Mouse (Mus musculus) WW6 (cell line): ENCODE data around the gene Hoxc9.

ENCODE experiments used
- DNase-seq: peaks from one replicate; pipeline ENCODE4 v3.0.0-alpha.2; 2013; ENCODE audit warnings: low read depth, low spot score

Gene Hoxc9

DNA sequence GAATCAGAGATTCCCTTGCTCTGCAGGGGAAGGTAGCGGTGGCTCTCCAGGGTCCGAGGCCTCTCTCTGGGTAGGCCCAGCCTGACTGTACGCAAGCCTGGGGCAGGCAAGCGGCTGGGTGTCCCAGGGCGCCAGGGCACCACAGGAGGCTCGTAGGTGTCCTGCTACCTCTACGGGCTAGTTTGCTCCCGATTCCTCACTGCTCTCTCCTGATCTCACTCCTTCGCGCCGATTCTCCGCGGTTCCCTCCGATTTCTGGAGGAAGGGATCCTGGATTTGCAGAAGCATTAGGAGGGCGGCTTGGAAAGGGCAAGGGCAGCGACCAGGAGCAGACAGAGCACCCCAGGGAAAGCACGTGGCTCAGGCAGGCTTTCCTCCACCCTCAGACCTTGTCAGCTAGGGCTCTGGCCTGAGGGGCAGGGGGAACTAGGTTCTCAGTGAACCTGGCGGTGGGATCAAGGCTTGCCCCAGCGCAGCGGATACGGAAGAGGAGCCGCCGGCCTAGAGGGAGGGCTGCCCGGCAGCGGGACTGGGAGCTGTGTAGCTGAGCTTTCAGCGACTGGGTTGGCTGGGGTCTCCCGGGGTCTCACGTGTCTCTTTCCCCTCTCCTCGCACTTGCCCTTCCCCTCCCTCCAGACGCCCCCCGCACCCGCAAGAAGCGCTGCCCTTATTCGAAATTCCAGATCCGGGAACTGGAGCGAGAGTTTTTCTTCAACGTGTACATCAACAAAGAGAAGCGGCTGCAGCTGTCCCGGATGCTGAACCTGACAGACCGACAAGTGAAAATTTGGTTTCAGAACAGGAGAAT, 20.2 kb upstream of the Hoxc9 start:
- DNase-seq, result no peak

DNA sequence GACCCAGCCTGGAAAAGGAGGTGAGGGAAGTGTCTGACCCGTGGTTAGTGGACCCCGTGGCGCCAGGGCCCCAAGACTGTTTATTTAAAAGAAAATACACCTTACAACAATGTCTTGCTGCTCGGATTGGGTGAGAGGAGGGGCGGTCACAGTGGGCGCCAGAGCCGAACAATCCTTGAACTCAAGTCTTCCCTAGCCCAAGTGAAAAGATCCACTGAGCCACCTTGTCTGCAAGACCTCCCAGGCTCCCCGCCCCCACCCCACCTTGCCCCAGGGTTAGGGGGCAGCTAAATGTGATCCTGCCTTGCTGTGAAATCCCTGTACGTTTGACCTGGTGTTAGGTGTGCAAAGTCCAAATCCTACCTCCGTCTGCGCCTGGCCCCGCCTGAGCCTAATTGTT, 19.3 kb upstream of the Hoxc9 start:
- DNase-seq, result no peak

DNA sequence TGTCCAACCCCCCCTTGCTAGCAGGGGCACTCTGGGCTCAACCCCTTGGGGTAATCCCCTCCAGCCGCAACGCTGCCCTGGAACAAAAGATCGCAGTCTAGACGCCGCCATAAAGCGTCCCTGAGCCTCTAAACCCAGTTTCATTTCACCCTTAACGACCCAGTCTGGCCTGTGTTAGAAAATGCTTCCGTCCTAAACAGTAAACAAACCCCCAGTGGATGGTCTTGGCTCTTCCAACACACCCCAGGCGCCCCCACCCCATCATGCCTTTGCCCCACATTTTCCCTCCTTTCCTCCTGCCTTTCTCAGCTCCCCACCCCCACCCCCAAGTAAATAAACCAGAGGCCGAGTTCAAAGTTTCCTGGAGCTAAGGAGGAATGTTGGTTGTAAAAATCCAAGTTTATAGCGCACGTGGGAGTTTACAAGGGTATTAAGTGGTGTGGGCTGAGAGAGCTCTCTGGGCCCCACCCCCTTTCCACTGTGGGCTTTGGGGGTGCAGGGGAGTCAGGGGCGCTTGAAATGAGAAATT, 16.5 kb upstream of the Hoxc9 start:
- no peak for DNase-seq

DNA sequence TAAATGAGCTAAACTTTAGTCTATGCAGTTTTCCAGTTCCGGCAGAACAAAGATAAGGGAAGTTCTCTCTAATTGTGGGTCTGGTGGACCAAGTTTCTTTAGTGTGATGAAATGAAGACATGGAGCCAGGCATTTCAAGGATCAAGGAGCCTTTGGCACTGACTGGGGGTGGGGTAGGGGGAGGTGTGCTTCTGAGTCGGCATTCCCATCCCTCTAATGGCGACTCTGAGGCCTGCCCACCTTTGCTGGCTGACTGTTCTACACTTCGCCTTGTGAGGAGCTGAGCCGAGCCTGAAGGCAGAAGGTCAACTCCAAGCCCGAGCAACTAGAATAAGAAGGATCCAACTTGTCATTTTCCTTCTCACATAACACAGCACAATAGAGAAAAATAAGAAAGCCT, 14.5 kb upstream of the Hoxc9 start:
- DNase-seq, result no peak

DNA sequence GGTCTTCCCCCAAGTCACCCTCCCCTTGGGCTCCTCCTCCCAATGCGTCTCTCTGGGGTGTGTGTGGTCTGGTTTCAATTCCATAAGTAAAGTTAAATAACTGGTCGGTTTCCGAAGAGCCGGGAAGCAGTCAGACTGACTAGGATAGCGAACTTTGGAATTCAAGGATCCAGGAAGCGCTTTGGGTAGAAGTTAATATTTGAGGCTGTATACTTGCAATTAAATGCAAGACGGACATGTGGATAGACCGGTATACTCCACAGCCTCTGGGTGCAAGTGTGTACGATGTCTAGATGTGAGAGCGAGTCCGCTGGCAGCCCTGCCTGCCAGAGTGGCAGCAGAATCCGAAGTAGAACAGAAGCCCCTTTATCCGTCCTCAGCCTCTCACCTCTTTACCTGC, 13.7 kb upstream of the Hoxc9 start:
- no peak for DNase-seq

DNA sequence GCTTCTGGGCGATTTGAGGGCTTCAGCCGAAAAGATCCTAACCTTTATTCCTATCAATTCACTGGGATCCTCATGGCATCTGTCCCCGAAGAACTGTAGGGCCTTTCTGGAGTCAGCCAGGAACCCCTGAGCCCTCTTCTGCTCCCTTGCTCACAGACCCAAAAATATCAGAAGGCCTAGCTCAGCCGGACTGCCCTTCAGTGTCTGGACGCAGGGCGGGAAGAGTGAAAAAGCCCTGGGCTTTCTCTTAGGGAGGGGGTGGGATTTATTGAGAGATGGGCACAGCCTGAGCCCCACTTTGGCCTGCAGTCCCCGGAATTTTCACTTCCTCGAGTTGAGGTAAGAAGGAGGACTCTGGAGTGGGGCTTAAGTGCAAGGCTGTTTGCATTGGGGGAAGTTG, 13.0 kb upstream of the Hoxc9 start:
- no peak for DNase-seq

DNA sequence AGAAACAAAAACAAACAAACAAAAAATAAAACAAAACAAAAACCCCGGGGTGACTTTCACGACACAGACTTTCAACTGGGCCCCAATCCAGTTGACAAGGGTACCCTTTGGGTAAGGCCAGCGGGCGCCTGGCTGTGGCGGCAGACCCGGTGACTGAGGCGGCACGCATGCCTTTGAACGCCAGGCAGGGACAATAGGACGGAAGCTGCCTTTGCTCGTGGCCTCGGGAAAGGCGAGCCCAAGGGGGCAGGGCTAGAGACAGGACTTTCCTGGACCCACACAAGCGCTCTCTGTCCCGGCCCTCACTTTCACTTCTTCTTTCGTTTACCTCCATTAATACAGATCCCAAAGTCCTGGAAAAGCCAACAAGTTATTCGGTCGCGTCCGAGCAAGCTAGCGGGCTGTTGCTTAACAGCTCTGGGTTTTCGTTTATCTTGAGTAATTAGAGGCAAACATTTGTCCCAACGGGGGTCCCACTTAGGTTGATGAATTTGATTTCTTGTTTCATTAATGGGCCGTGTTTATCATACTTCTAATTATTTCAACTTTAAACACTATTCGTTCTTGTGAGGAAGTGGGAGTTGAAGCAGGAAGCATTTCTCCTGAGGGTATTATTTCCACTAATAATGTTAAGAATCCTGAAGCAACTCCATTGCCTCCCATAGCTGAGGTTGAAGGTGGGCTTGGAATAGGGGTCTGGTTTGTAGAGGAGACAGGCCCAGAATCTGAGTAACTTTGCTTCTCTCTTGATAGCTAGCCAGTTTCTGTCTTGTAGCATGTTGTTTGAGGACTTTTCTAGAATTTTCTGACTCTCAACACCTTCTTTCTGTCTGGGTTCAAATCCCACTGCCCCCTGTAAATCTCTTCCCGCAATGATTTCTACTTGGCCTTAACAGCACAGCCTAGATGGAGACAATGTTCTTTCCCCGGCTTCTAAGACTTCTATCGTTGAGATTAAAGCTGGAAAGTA, 12.3 kb upstream of the Hoxc9 start:
- DNase-seq, result no peak

DNA sequence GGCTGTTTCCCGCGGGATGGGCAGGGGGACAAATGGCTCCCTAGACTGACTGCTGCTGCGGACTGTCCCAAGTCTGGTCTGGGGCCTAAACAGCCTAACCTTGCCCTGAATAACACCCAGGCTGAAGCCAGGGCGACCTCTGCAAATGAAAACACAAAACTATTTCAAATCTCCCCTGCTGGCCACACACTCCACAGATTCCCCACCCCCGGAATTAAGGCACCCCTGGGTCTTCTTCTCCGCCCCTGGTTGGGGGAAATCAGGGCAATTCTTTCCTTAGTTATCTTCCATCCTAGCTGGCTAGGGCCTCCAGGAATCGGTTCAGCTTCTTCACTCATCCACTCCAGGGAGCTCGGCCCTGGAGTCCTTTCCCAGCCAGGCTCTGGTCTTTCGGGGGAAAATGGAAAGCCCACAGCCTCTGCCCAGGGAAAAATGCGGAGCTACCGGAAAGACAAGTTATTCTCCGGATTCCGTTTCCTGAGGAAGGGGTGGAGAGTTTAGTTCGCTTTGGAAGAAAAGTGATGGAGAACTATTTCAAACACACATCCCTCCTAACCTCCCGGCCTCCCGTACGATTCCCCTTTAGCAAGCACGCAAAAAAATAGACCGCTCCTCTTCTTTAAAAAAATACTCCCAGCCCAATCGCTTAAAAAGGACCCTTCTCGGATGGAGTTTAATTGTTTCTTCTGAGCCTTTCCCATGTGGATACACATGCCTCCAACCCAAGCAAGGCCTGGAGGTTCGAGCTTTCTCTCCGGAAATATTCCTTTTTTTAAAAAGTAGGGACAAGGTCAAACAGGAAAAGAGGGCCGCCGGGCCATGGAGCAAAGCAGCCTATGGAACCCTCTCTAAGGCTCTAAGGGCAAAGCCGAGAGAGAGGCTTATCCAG, 11.0 kb upstream of the Hoxc9 start:
- no peak for DNase-seq

DNA sequence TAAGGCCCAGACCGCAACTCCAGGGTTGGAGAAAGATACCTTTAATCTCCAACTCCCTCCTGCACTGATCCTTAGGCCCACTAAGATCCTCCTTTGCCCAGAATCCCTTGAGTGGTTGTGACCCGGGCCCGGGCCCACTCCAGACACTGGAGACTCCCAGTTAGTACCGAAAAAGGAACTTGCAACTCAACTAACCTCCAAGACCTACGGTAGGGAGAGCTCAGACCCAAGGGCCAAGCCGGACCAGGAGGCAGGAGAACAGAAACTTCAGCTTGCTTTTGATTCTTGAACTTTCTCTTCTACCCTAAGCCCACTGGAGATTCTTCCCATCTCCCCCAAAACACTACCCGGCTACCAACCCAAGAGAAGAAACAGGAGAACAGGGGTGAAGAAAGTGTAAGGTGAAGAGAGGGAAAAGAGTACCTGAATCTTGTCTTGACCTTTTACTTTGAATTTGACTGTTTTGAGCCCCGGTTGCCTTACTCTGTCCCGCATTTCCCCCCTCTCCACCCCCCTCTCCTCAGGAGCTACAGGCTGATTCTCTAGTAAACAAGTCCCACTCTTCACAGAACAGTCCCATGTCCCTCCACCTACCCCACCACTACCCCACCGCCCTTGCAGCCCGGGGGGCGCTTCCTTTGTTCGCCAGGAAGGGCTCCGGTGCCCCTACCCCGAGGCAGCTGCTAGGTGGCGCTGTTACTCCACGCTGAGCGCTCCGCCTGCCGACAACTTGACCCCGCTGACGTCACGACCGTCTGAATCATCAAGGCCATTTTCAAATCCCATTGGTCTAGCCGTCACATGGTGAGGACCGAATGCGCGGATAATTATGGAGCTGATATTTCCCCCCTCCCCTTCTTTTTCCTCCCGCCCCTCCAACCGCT, 10.1 kb upstream of the Hoxc9 start:
- DNase-seq, result no peak

DNA sequence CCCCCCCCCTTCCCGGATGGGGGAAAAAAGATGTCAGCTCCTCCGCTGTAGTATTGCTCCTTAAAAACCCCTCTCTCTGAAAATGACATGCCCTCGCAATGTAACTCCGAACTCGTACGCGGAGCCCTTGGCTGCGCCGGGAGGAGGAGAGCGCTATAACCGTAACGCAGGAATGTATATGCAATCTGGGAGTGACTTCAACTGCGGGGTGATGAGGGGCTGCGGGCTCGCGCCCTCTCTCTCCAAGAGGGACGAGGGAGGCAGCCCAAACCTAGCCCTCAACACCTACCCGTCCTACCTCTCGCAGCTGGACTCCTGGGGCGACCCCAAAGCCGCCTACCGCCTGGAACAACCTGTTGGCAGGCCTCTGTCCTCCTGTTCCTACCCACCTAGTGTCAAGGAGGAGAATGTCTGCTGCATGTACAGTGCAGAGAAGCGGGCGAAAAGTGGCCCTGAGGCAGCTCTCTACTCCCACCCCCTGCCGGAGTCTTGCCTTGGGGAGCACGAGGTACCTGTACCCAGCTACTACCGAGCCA, 9.4 kb upstream of the Hoxc9 start, which contains the start of gene Hoxc10:
Hoxc10 (plus strand) TSS at position 21 of the 536 bp plus-strand sequence.
- DNase-seq, result no peak

DNA sequence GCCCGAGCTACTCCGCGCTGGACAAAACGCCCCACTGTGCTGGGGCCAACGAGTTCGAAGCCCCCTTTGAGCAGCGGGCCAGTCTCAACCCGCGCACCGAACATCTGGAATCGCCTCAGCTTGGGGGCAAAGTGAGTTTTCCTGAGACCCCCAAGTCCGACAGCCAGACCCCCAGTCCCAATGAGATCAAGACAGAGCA, 9.0 kb upstream of the Hoxc9 start, which contains the start of gene Hoxc5:
Hoxc5 (plus strand) TSS at position 132 of the 199 bp plus-strand sequence.
- no peak for DNase-seq

DNA sequence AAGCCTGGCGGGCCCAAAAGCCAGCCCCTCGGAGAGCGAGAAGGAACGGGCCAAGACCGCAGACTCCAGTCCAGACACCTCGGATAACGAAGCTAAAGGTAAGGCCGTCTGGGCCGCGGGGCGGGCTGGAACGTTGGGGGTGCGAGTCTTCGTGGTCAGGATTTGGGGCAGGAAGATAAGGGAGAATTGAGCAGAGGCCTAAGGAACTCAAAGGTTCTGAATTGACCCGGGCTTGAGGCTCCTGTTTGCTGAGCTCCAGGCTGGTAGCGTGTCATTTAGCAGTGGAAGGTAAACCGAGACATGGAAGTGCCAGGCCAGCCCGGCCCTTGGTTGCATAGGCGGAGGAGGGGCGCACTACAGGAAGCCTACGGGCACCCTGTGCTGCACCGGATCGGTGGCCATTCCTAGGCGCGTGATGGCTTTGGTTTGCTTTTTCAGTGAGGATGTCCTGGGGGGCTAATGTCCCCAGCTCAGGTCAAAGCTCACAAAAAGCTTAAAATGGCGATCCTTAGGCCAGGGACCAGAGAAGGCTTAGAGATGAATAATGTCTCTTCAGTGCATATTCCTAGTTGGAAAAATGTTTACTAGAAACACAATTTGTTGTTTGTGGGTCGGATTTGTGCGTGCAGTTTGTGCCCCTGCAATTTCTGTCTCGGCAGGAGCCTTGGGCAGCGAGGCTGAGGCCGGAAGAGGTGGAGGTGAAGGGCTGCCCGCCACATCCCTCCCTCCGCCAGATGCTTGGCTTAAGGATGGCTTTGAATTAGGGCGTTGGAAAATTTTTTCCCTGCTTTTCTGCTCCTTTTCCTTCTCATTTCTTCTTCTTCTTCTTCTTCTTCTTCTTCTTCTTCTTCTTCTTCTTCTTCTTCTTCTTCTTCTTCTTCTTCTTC, 8.5 kb upstream of the Hoxc9 start:
- DNase-seq, result no peak

DNA sequence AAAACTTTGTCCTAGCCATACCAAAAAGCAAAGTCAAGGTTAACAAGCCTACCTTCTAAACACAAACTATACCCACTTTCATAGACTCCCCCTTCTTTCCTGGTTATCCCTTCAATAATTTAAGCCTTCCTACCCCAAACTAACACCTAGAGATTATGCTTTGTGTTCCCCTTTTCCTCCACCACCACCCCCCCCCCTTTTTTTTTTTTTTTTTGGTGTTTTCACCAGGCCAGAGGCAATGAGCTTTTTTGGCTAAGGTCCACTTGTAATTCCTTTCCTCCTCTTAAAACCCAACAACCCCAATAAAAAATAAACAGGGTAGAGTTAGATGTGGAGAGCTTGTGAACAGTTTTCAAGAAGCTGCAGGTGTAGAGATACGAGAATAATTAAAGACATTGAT, 6.9 kb upstream of the Hoxc9 start:
- DNase-seq, result no peak

DNA sequence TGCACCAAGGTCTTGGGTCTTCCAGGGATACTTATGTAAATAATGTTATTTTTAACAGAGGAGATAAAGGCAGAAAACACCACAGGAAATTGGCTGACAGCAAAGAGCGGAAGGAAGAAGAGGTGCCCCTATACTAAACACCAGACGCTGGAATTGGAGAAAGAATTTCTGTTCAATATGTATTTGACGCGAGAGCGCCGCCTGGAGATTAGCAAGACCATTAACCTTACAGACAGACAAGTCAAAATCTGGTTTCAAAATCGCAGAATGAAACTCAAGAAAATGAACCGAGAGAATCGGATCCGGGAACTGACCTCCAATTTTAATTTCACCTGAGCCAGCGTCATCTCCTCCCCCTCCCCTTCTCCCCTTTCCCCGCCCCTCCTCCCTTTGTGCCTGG, 5.5 kb upstream of the Hoxc9 start:
- no peak for DNase-seq

DNA sequence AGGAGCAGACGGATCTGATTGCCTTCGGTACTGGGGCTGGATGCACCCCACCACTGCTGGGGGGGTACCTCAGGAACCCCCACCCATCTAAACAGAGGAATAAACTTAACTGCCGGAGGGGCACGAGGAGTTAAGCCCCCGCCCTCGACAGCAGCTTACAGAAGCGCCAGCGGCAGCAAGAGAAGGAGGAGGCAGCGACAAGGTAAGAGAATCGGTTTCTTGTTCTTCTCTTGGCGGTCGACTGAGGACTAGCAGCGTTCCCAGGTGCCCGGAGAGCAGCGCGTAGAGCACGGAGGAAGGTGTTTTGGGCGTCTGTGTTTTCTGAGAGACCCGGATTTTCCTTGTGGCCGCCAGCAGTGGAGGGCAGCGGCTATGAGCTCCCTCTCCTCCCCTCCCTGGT, 4.0 kb upstream of the Hoxc9 start:
- DNase-seq, result no peak

DNA sequence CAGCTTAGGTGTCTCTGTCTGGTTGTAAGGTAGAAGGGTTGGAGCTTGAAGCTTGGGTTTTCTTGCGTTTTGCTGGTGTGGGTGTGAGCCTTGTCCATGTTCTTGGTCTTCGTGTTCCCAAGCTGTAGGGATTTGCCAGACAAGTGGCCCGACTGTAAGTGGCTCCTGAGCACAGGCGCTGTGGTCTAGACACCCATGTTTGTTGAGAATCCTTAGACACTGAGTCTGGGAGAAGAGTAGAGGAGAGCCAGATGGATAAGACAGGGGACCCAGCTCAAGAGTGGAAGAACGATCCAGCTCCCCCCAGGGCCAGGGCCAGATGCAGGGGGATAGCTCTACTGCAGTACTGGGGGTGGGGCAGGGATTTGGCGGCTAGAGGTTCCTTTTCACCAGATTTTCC, 3.5 kb upstream of the Hoxc9 start:
- no peak for DNase-seq

DNA sequence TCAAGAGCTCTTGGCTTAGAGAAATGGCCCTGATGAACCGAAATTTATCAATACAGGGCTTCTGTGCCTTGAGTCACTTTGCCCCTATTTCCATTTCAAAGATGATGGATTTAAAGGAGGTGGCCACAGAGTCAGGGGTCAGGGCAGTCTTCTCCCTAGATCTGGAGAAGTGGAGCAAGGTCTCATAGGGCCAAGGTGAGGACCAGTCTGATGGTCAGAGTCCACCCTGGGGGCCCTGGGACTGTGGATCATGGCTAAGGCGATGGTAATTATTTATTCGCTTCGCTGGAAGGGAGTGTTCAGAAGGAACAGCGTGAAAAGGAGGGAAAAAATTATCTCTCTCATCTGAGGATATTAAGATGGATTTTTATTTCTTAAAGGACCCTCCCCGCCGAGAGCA, 1.2 kb upstream of the Hoxc9 start:
- no peak for DNase-seq

DNA sequence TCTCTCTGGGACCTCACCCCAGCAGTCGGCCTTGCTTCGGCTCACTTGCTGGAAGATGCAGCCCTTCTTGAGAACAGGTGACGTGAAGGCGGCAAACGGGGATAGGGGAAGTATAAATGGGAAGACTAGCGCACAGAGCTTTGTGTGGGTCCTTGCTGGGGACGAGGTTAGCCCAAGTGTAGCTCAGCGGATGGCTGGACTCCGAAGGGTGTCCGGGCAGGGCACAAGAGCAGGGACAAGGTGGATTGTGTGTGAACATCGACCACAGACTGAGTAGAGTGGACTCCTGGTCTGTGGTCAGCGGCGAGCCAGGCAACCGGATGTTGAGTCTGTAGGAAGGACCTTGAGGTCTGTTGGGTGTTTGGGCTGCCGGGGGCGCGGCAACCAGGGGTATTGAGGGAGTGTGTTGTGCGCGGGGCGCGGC, 539 bp upstream of the Hoxc9 start:
- DNase-seq, result no peak

DNA sequence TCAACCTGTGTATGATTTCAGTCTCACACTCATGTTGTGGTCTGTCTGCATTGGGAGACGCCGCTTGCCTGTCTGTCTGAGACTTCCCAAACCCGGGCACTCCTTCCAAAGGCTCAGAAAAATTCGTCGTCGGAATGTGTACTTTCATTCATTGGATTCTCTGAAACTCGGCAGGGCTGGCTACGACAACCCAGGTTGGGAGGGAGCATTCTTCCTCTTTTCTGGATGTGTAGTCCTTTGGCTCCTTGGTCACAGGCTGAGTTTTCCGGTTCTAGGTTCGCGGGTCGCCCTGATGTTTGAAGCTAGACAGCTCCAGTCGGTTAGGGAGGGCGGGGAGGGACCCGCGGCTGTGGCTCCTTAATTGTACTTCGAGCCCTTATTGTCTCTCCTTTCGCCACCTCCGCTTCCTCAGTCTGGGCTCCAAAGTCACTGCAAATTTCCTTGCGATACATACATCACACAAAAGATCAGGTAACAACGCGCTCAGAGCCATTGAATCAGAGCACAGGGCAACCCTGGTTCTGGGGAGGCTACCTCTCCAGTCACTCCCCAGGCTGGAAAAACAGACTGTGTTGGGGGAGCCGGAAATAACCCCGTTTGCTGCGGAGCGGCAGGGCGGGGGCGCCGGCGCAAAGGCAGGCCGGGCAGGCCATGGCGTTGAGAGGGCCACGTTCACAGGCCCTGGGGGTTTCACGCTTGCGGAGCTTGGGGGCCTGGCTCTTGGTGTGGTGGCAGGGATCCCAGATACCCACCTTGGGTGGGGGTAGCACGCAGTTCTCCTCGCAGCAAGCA, 588 bp downstream of the Hoxc9 start:
- DNase-seq, result no peak
